Mouse (Mus musculus) ES-Bruce4 (cell line): ENCODE data around the gene Sc5d. TPM values are rescaled to one million over a fixed set of nuclear protein-coding genes. Genes with fewer than 3 reads are reported as not detected.

Source experiments
- H3K27ac ChIP-seq: 2 replicates; pipeline ENCODE4 v1.5.1; 2012; ENCODE audit warnings: low read length, inconsistent platforms; ENCODE audit not compliant: insufficient read depth
- H3K27me3 ChIP-seq: 2 replicates; pipeline ENCODE4 v1.6.1; 2012; ENCODE audit warnings: mild to moderate bottlenecking, low read length, inconsistent platforms; ENCODE audit not compliant: control insufficient read depth, poor library complexity, insufficient read depth, severe bottlenecking
- H3K36me3 ChIP-seq: 2 replicates; pipeline ENCODE4 v1.6.1; 2012; ENCODE audit warnings: inconsistent platforms, mild to moderate bottlenecking, low read length, moderate library complexity; ENCODE audit not compliant: control insufficient read depth, poor library complexity, insufficient read depth, severe bottlenecking
- H3K4me1 ChIP-seq: one replicate; pipeline ENCODE4 v1.8.1; 2011; ENCODE audit warnings: low read length; ENCODE audit not compliant: control insufficient read depth, insufficient read depth
- H3K4me3 ChIP-seq: 2 replicates; pipeline ENCODE4 v1.5.1; 2011; ENCODE audit warnings: low read depth, mild to moderate bottlenecking, low read length
- H3K9ac ChIP-seq: 2 replicates; pipeline ENCODE4 v1.6.1; 2012; ENCODE audit warnings: low read depth, mild to moderate bottlenecking, inconsistent platforms; ENCODE audit not compliant: poor library complexity, severe bottlenecking
- H3K9me3 ChIP-seq: replicated peaks from 2 replicates; pipeline ENCODE4 v1.6.1; 2012; ENCODE audit warnings: mild to moderate bottlenecking, low read length, inconsistent platforms; ENCODE audit not compliant: control insufficient read depth, poor library complexity, insufficient read depth, severe bottlenecking
- CTCF ChIP-seq: IDR thresholded peaks from one replicate; pipeline ENCODE4 v1.8.1; 2011; ENCODE audit warnings: low read depth, low read length
- EP300 ChIP-seq: IDR thresholded peaks from 2 replicates; pipeline ENCODE4 v1.6.1; 2011; ENCODE audit warnings: low read depth, low read length; ENCODE audit not compliant: insufficient read depth
- POLR2A ChIP-seq: IDR thresholded peaks from one replicate; pipeline ENCODE4 v1.8.1; 2011; ENCODE audit warnings: low read length; ENCODE audit not compliant: insufficient read depth
- polyA plus RNA-seq: library from polyadenylated mRNA; stranded (reverse); fragments of >200 nt; gene quantifications from 2 replicates; pipeline ENCODE4 v1.2.4, GENCODE M21; 2011; ENCODE audit warnings: low read depth; ENCODE audit not compliant: missing spikeins, insufficient read depth, insufficient read length

The Sc5d gene
- polyA plus RNA-seq, 1 experiment, result 46.1 TPM

DNA sequence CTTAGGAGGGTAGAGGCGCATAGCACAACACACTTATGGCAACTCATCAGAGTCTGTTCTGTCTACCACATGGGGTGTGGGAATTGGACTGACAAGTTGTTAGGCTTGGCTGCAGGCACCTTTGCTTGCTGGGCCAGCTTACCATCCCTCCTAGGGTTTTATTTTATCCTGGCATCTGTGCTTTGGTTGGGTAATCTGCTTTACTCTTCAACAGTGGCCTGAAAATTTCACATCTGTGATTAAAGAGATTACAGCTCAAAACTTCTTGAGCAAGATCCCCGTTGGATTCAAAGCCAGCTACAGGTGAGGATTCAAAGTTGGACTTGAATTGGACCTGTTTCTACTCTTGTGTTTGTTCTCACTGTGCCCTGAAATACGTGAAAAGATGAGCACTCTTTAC is 29.5 kb upstream of the Sc5d start:
- Histone ChIP-seq H3K9me3 (no peaks in the 10 kb centered on the region), H3K27me3 (no peaks in the 10 kb centered on the region), H3K9ac (no peak overlapping the region), H3K27ac (no peak overlapping the region), H3K4me3 (no peak overlapping the region), H3K4me1 (no peaks in the 10 kb centered on the region), H3K36me3 (no peaks in the 10 kb centered on the region)
- no peak for TF ChIP-seq CTCF
- no peak for TF ChIP-seq POLR2A
- no peak for TF ChIP-seq EP300

DNA sequence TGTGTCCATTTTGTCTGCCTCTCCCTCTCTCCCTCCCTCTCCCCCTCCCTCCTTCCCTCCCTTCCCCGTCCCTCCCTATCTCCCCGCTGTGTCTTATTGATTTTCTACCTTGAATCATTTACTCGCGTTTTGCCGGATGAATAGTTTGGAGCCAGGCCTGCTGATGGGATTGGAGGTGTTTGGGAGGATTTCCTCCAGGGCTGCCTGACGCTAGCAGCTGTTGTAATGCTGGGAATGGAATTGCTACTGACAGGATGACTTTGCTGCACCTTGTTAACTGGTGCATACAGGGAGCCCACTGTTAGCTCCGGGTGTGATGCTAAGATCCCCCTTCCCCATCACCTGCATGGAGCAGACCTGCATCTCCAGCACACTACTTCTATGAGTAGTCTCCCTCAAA is 29.0 kb upstream of the Sc5d start:
- H3K4me3 ChIP-seq, result no peak overlapping the region
- no peak overlapping the region for H3K9ac ChIP-seq
- H3K9me3 ChIP-seq, result no peaks in the 10 kb centered on the region
- H3K27ac ChIP-seq, result no peak overlapping the region
- no peaks in the 10 kb centered on the region for H3K36me3 ChIP-seq
- no peaks in the 10 kb centered on the region for H3K4me1 ChIP-seq
- TF ChIP-seq POLR2A (no peak), EP300 (no peak), CTCF (no peak)
- H3K27me3 ChIP-seq, result no peaks in the 10 kb centered on the region

DNA sequence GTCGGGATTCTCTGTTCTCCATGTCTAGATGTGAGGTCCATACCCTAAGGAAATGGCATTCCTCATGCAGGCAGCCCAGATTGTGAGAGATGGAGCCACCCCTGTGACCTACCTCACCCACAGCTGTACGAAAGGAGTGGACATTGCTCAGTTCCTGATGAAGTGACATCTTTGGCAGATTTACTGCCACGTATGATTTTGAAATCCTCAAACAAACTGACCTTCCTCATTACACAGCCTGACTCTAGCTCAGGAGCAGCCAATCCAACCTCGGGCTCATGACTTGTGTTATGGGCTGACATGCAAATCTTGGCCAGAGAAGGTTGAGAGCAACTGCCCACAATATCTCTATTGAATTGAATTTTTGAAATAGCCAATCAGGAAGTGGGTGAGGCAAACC is 15.6 kb upstream of the Sc5d start:
- Histone ChIP-seq H3K9ac (no peak overlapping the region), H3K27me3 (no peaks in the 10 kb centered on the region), H3K4me1 (no peaks in the 10 kb centered on the region), H3K27ac (no peak overlapping the region), H3K9me3 (no peaks in the 10 kb centered on the region), H3K36me3 (no peaks in the 10 kb centered on the region), H3K4me3 (no peak overlapping the region)
- TF ChIP-seq POLR2A (no peak), EP300 (no peak), CTCF (no peak)

DNA sequence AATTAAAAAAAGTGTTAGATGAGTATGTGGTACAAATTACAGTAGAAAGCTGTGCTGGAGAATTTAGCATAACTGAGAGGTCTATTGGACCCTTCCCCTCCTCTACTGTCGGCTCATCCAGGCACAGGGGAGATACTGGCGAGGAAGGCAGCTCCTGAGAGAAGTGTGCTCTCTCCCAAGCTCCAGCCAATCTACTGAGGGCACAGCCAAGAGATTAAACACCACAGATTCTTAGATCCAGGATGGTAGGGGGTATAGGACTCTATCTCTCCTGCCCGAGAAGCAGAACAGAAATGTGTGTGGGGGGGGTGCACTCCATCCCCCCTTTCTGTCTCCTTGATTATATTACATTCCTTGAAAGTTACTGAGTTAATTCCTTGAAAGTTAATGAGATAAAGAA is 14.0 kb upstream of the Sc5d start:
- Histone ChIP-seq H3K9ac (no peak overlapping the region), H3K4me1 (no peaks in the 10 kb centered on the region), H3K4me3 (no peak overlapping the region), H3K27ac (no peak overlapping the region), H3K36me3 (no peaks in the 10 kb centered on the region), H3K9me3 (no peaks in the 10 kb centered on the region), H3K27me3 (no peaks in the 10 kb centered on the region)
- TF ChIP-seq POLR2A, result no peak
- no peak for TF ChIP-seq EP300
- TF ChIP-seq CTCF, result no peak

DNA sequence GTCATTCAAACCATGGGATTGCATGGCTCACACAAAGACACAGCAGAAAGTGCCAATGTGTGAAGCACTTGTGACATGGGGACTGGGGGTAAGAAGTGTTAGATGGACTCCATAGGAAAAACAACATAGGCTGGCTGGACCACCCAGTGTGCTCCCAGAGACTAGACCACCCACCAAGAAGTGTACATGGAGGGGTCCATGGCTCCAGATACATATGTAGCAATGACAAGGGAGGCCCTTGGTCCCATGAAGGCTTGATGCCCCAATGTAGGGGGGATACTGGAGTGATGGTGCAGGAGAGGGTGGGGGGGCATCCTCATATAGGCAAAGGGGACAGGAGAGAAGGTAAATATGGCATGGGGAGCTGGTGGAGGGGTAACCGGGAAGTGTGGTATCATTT is 13.6 kb upstream of the Sc5d start:
- no peaks in the 10 kb centered on the region for H3K27me3 ChIP-seq
- H3K9me3 ChIP-seq, result no peaks in the 10 kb centered on the region
- no peak overlapping the region for H3K9ac ChIP-seq
- H3K27ac ChIP-seq, result no peak overlapping the region
- H3K36me3 ChIP-seq, result no peaks in the 10 kb centered on the region
- H3K4me1 ChIP-seq, result no peaks in the 10 kb centered on the region
- no peak overlapping the region for H3K4me3 ChIP-seq
- TF ChIP-seq EP300 (no peak), CTCF (no peak), POLR2A (no peak)

DNA sequence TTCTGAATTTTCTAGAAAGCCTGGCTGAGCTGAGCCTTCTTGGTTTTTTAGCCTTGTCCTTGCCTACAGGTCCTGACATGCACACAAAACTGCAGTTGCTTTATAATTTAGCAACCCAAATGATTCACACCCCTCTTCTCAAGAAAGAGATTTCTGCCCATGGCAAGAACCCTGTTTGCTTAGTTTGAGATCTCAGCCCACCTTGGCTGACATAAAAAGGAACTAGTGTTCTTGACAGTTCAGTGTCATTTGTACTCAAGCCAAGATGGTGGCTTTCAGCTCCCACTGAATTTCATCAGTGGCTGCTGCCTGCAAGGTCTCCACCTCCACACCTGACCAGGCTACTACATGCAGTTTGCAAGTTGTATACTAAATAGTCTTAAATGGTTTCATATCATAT is 13.1 kb upstream of the Sc5d start:
- H3K27me3 ChIP-seq, result no peaks in the 10 kb centered on the region
- no peaks in the 10 kb centered on the region for H3K36me3 ChIP-seq
- no peaks in the 10 kb centered on the region for H3K9me3 ChIP-seq
- TF ChIP-seq EP300, result no peak
- no peak for TF ChIP-seq CTCF
- no peak for TF ChIP-seq POLR2A
- H3K27ac ChIP-seq, result no peak overlapping the region
- no peak overlapping the region for H3K9ac ChIP-seq
- H3K4me1 ChIP-seq, result no peaks in the 10 kb centered on the region
- no peak overlapping the region for H3K4me3 ChIP-seq
